Mouse (Mus musculus) embryonic facial prominence, embryonic 15.5 days (tissue): ENCODE results near the gene Id1. TPM values are rescaled to one million over a fixed set of nuclear protein-coding genes. Genes with fewer than 3 reads are reported as not detected.

Experiments
- ATAC-seq: fragments of 200-750 bp; cut with Nextera tagmentation; 2 replicates; pipeline ENCODE4 v1.8.0; 2017; ENCODE audit warnings: low read depth, moderate TSS enrichment; ENCODE audit not compliant: insufficient number of reproducible peaks, low FRiP score, low TSS enrichment
- H3K27ac ChIP-seq: fragments of 300-500 bp; sonication (generic); replicated peaks from 2 replicates; pipeline ENCODE4 v1.5.1; 2015; ENCODE audit warnings: mild to moderate bottlenecking, inconsistent platforms
- H3K27me3 ChIP-seq: fragments of 300-500 bp; sonication (generic); 2 replicates; pipeline ENCODE4 v1.6.1; 2015; ENCODE audit warnings: inconsistent platforms
- H3K36me3 ChIP-seq: fragments of 300-500 bp; sonication (generic); 2 replicates; pipeline ENCODE4 v1.6.1; 2015; ENCODE audit warnings: mild to moderate bottlenecking, inconsistent platforms
- H3K4me1 ChIP-seq: fragments of 300-500 bp; sonication (generic); 2 replicates; pipeline ENCODE4 v1.6.1; 2015; ENCODE audit warnings: inconsistent platforms
- H3K4me2 ChIP-seq: fragments of 300-500 bp; sonication (generic); replicated peaks from 2 replicates; pipeline ENCODE4 v1.6.1; 2015; ENCODE audit warnings: mild to moderate bottlenecking, inconsistent platforms
- H3K4me3 ChIP-seq: fragments of 300-500 bp; sonication (generic); replicated peaks from 2 replicates; pipeline ENCODE4 v1.5.1; 2015; ENCODE audit warnings: mild to moderate bottlenecking, inconsistent platforms
- H3K9ac ChIP-seq: fragments of 300-500 bp; sonication (generic); 2 replicates; pipeline ENCODE4 v1.6.1; 2015; ENCODE audit warnings: inconsistent platforms
- H3K9me3 ChIP-seq: fragments of 300-500 bp; sonication (generic); replicated peaks from 2 replicates; pipeline ENCODE4 v1.6.1; 2016; ENCODE audit warnings: inconsistent platforms
- WGBS: fragments of 180-500 bp; shearing (Covaris S2); methylation state at CpG from one replicate; pipeline ENCODE4 v1.1.7; 2015; 5-methylcytosine and 5-hydroxymethylcytosine counted together
- polyA plus RNA-seq: library from polyadenylated mRNA; unstranded; fragments of >200 nt; fragmentation: Nextera tagmentation; extraction: Ambion mirVana; gene quantifications from 2 replicates; pipeline ENCODE4 v1.2.1, GENCODE M21; 2015

Id1 gene
- polyA plus RNA-seq, 1 experiment from 2014 or later, result 160 TPM

GRCm38 (mm10) chr2:152703596-152704255, 32.3 kb upstream of the Id1 start:
- Histone ChIP-seq H3K9me3 (no peaks in the 10 kb centered on the region), H3K27me3 (no peaks in the 10 kb centered on the region), H3K36me3 (peaks cover 67% of the 10 kb centered on the region), H3K9ac (no peak overlapping the region), H3K4me1 (peaks cover 53% of the 10 kb centered on the region), H3K4me3 (no peak overlapping the region), H3K27ac (peak overlapping the region; percentile 94; the same call in 1 of the 2 replicates), H3K4me2 (no peak overlapping the region)
- WGBS, result 86% methylated on average over 21 of the region's 21 CpGs
- ATAC-seq, result no peak

DNA sequence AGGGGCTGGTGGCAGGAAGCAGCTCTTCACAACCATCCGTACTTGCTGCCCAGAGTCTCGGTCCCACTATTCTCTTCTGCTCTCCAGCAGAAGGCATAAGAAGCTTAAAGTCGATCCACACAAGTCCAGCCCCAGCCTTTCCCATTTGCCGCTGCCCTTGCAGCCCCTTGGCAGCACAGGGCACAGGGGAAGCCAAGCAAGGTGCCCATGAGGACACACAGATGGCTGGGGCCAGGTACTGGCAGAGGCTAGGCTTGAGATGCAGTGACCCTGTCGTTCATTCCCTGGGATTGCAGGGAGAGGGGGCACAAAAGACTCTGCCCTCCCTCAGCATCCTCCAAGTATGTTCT, 31.8 kb upstream of the Id1 start:
- ATAC-seq, result no peak
- Histone ChIP-seq H3K27ac (peak overlapping the region; percentile 94), H3K27me3 (no peaks in the 10 kb centered on the region), H3K4me2 (no peak overlapping the region), H3K9me3 (no peaks in the 10 kb centered on the region), H3K9ac (no peak overlapping the region), H3K4me1 (peaks cover 53% of the 10 kb centered on the region), H3K4me3 (no peak overlapping the region), H3K36me3 (peaks cover 64% of the 10 kb centered on the region)
- 80% methylated on average over 5 of the region's 5 CpGs for WGBS

- 88% methylated on average over 14 of the region's 14 CpGs for WGBS
- Histone ChIP-seq H3K4me3 (no peak overlapping the region), H3K27ac (peak overlapping the region; percentile 94), H3K36me3 (peaks cover 57% of the 10 kb centered on the region), H3K27me3 (no peaks in the 10 kb centered on the region), H3K4me1 (peaks cover 53% of the 10 kb centered on the region), H3K4me2 (no peak overlapping the region), H3K9me3 (no peaks in the 10 kb centered on the region), H3K9ac (no peak overlapping the region)
- ATAC-seq, result no peak
Measured at GRCm38 (mm10) chr2:152704811-152705370, 31.2 kb upstream of the Id1 start.

GRCm38 (mm10) chr2:152705993-152706571, 30.0 kb upstream of the Id1 start:
- Histone ChIP-seq H3K4me3 (no peak overlapping the region), H3K27ac (peak overlapping the region; percentile 94), H3K36me3 (peaks cover 45% of the 10 kb centered on the region), H3K9ac (no peak overlapping the region), H3K4me1 (peaks cover 53% of the 10 kb centered on the region), H3K9me3 (no peaks in the 10 kb centered on the region), H3K27me3 (no peaks in the 10 kb centered on the region), H3K4me2 (peak overlapping the region; percentile 9; the same call in 1 of the 2 replicates)
- peak; percentile 85 for ATAC-seq
- WGBS, result 23% methylated on average over 22 of the region's 22 CpGs

- Histone ChIP-seq H3K4me1 (peaks cover 53% of the 10 kb centered on the region), H3K27ac (peak overlapping the region; percentile 94), H3K4me2 (peak overlapping the region; percentile 60), H3K27me3 (no peaks in the 10 kb centered on the region), H3K9me3 (no peaks in the 10 kb centered on the region), H3K36me3 (peaks cover 34% of the 10 kb centered on the region), H3K9ac (peak overlapping the region; percentile 18; the same call in 1 of the 2 replicates), H3K4me3 (peak overlapping the region; percentile 38)
- ATAC-seq, result no peak; the same call in 1 of the 2 replicates
- WGBS, result 21% methylated on average over 7 of the region's 7 CpGs
Measured at GRCm38 (mm10) chr2:152707186-152707585, 28.9 kb upstream of the Id1 start.

- peaks cover 53% of the 10 kb centered on the region for H3K4me1 ChIP-seq
- H3K36me3 ChIP-seq, result peaks cover 30% of the 10 kb centered on the region
- ATAC-seq, result peak; percentile 89
Measured at GRCm38 (mm10) chr2:152707627-152708026, 28.4 kb upstream of the Id1 start.

DNA sequence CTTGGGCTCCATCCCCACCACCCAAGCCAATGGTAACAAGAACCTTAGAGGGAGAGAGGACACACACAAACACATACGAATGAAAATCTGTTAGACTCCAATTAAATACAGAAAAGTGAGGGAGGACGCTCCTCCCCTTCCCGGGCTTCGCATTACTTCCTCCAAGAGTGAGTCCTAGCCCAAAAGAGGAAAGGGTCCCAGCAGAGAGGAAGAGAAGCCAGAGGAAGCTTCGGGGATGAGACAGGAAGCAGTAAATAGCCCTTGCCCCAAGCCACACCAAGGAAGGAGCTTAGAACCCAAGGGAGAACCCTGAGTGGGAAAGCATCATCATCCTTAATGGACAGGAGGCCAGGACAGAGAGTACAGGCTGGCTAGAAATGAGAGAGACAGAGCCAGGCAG, 27.0 kb upstream of the Id1 start:
- 81% methylated on average over 5 of the region's 5 CpGs for WGBS
- no peak overlapping the region for H3K27ac ChIP-seq
- H3K36me3 ChIP-seq, result peaks cover 16% of the 10 kb centered on the region
- H3K9ac ChIP-seq, result no peak overlapping the region
- ATAC-seq, result no peak
- peaks cover 43% of the 10 kb centered on the region for H3K4me1 ChIP-seq
- H3K9me3 ChIP-seq, result no peaks in the 10 kb centered on the region
- H3K4me3 ChIP-seq, result no peak overlapping the region
- H3K4me2 ChIP-seq, result no peak overlapping the region
- no peaks in the 10 kb centered on the region for H3K27me3 ChIP-seq

More at GRCm38 (mm10) chr2:152707627-152708026, 28.4 kb upstream of the Id1 start:
- WGBS, result 5% methylated on average over 31 of the region's 31 CpGs
- Histone ChIP-seq H3K9me3 (no peaks in the 10 kb centered on the region), H3K9ac (peak overlapping the region; percentile 18; the same call in 1 of the 2 replicates), H3K27ac (peak overlapping the region; percentile 94), H3K4me2 (peak overlapping the region; percentile 60), H3K27me3 (no peaks in the 10 kb centered on the region), H3K4me3 (peak overlapping the region; percentile 38)

DNA sequence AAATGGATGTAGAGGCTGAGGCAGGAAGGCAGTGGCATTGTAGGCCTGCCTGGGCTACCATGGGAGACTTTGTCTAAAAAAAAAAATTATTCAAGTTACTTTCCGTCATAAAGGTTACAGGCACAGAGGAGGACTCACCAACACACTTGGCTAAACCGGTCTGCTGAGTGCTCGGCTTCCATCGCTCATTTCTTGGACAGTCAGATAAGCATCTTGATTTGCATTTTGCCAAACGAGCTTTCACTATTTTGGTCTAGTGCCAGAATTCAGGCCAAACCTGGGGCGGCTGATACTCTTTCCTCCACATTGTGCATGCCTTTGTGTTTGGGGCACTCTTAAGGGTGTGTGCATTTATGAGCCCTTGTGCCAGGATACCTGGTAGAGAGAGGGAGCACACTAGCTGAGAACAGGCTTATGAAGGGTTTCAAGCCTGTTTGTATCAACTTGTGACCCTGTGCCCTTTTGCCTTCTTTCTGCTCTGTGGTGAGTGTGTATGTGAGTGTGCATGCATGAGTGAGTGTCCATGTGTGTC, 19.7 kb upstream of the Id1 start:
- 54% methylated on average over 6 of the region's 6 CpGs for WGBS
- Histone ChIP-seq H3K27ac (peak overlapping the region; percentile 39; the same call in 1 of the 2 replicates), H3K4me2 (no peak overlapping the region), H3K9me3 (no peaks in the 10 kb centered on the region), H3K4me1 (peaks cover 7% of the 10 kb centered on the region; the same call in 1 of the 2 replicates), H3K27me3 (no peaks in the 10 kb centered on the region), H3K9ac (no peak overlapping the region), H3K36me3 (no peaks in the 10 kb centered on the region), H3K4me3 (no peak overlapping the region)
- no peak; the same call in 1 of the 2 replicates for ATAC-seq

- no peak for ATAC-seq
- Histone ChIP-seq H3K27me3 (no peaks in the 10 kb centered on the region), H3K9me3 (no peaks in the 10 kb centered on the region), H3K4me2 (no peak overlapping the region), H3K9ac (no peak overlapping the region), H3K36me3 (no peaks in the 10 kb centered on the region), H3K27ac (no peak overlapping the region), H3K4me3 (no peak overlapping the region), H3K4me1 (peaks cover 7% of the 10 kb centered on the region; the same call in 1 of the 2 replicates)
- 60% methylated on average over 11 of the region's 11 CpGs for WGBS
Measured at GRCm38 (mm10) chr2:152717652-152718051, 18.4 kb upstream of the Id1 start.

- 42% methylated on average over 6 of the region's 6 CpGs for WGBS
- H3K4me2 ChIP-seq, result no peak overlapping the region
- H3K4me1 ChIP-seq, result peaks cover 7% of the 10 kb centered on the region; the same call in 1 of the 2 replicates
- no peaks in the 10 kb centered on the region for H3K9me3 ChIP-seq
- H3K27ac ChIP-seq, result no peak overlapping the region
- H3K9ac ChIP-seq, result no peak overlapping the region
- H3K27me3 ChIP-seq, result no peaks in the 10 kb centered on the region
- no peaks in the 10 kb centered on the region for H3K36me3 ChIP-seq
- 0 out of 2 replicates have a peak, but pooled peaks have one; percentile 26 for ATAC-seq
- no peak overlapping the region for H3K4me3 ChIP-seq
Measured at GRCm38 (mm10) chr2:152718076-152718475, 18.0 kb upstream of the Id1 start.

DNA sequence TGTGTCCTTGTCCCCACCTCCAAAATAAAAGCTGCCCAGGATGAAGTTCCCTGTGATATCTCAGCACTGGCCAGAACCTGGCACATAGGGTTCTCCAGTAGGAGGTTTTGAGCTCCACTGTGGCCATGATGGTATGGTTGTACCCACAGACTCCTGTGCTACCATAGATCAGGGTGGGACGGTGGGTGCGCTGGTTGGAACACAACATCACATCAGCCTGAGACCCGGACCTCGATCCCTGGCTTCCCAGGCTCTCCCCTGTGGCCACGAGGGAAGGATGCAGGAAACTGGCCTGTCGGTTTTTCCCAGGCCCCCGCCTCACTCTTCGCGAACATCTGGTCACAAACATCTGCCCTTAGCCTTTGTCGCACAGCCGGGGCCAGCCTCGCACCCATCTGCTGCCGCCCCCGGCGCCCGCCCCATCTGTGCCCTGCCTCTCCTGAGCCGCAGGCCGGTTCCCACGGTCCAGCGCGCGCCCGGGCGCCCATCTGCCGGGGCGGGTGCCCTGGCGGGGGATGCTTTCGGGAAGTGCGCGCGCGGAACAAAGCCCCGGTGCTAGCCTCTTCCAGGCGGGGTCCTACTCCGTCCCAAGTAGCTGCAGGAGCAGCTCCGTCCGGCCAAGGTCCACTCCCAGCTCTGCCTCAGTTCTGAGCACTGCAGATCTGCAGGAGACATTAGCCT, 12.3 kb upstream of the Id1 start:
- Histone ChIP-seq H3K36me3 (no peaks in the 10 kb centered on the region), H3K27ac (peak overlapping the region; percentile 39; the same call in 1 of the 2 replicates), H3K4me1 (peaks cover 40% of the 10 kb centered on the region), H3K4me3 (peak overlapping the region; percentile 35), H3K4me2 (peak overlapping the region; percentile 56), H3K27me3 (no peaks in the 10 kb centered on the region), H3K9ac (peak overlapping the region; percentile 0; the same call in 1 of the 2 replicates), H3K9me3 (no peaks in the 10 kb centered on the region)
- peak; percentile 78 for ATAC-seq
- WGBS, result 5% methylated on average over 37 of the region's 37 CpGs
